Mouse (Mus musculus): ENCODE measurements around the gene Fcgr3.
A peak's percentile ranks its signal among the peaks of the same experiment; 100 is the strongest.
"Not testable (repeated sequence)": the region's sequence is repeated elsewhere in the genome, so short reads cannot be mapped to it uniquely, and the experiment has no call there.

Fcgr3 gene

GRCm38 (mm10) chr1:171085718-171086117 is 21.0 kb upstream of the Fcgr3 start:
- DNase-seq (ENCODE audit: low spot score in 2 of 2) = no peak

- DNase-seq (ENCODE audit: low spot score in 2 of 2) = not testable (repeated sequence)
Measured at GRCm38 (mm10) chr1:171081512-171082231, 16.9 kb upstream of the Fcgr3 start.

- DNase-seq (ENCODE audit: low spot score in 2 of 2) = not testable (repeated sequence)
Measured at GRCm38 (mm10) chr1:171079825-171080224, 15.1 kb upstream of the Fcgr3 start.

GRCm38 (mm10) chr1:171079345-171079744 is 14.6 kb upstream of the Fcgr3 start:
- DNase-seq (ENCODE audit: low spot score in 2 of 2) = not testable (repeated sequence)

- not testable (repeated sequence) for DNase-seq (ENCODE audit: low spot score in 2 of 2)
Measured at GRCm38 (mm10) chr1:171078419-171078818, 13.7 kb upstream of the Fcgr3 start.

GRCm38 (mm10) chr1:171077955-171078354 is 13.2 kb upstream of the Fcgr3 start:
- DNase-seq (ENCODE audit: low spot score in 2 of 2) = not testable (repeated sequence)

GRCm38 (mm10) chr1:171077192-171077591 is 12.5 kb upstream of the Fcgr3 start:
- not testable (repeated sequence) for DNase-seq (ENCODE audit: low spot score in 2 of 2)

- not testable (repeated sequence) for DNase-seq (ENCODE audit: low spot score in 2 of 2)
Measured at GRCm38 (mm10) chr1:171076176-171076575, 11.4 kb upstream of the Fcgr3 start.

GRCm38 (mm10) chr1:171074283-171074682 is 9.5 kb upstream of the Fcgr3 start:
- not testable (repeated sequence) for DNase-seq (ENCODE audit: low spot score in 2 of 2)

- not testable (repeated sequence) for DNase-seq (ENCODE audit: low spot score in 2 of 2)
Measured at GRCm38 (mm10) chr1:171072217-171072616, 7.5 kb upstream of the Fcgr3 start.

- not testable (repeated sequence) for DNase-seq (ENCODE audit: low spot score in 2 of 2)
Measured at GRCm38 (mm10) chr1:171071726-171072125, 7.0 kb upstream of the Fcgr3 start.

GRCm38 (mm10) chr1:171070879-171071278 is 6.1 kb upstream of the Fcgr3 start:
- DNase-seq (ENCODE audit: low spot score in 2 of 2) = not testable (repeated sequence)

GRCm38 (mm10) chr1:171069508-171069907 is 4.8 kb upstream of the Fcgr3 start:
- DNase-seq (ENCODE audit: low spot score in 2 of 2) = peak; percentile 16 to 23

- DNase-seq (ENCODE audit: low spot score in 2 of 2) = not testable (repeated sequence)
Measured at GRCm38 (mm10) chr1:171067928-171068327, 3.2 kb upstream of the Fcgr3 start.

- not testable (repeated sequence) for DNase-seq (ENCODE audit: low spot score in 2 of 2)
Measured at GRCm38 (mm10) chr1:171066583-171066982, 1.8 kb upstream of the Fcgr3 start.

GRCm38 (mm10) chr1:171065768-171066167 is 1.0 kb upstream of the Fcgr3 start:
- peak; percentile 35 to 53 for DNase-seq (ENCODE audit: low spot score in 2 of 2)

- DNase-seq (ENCODE audit: low spot score in 2 of 2) = peak; percentile 45 to 54
Measured at GRCm38 (mm10) chr1:171065243-171065587, 480 bp upstream of the Fcgr3 start.

GRCm38 (mm10) chr1:171063569-171064490 is 905 bp downstream of the Fcgr3 start:
- DNase-seq (ENCODE audit: low spot score in 2 of 2) = peak; percentile 28 to 42

GRCm38 (mm10) chr1:171061566-171061965 is 3.2 kb downstream of the Fcgr3 start:
- no peak for DNase-seq (ENCODE audit: low spot score in 2 of 2)

GRCm38 (mm10) chr1:171060392-171060791 is 4.3 kb downstream of the Fcgr3 start:
- DNase-seq (ENCODE audit: low spot score in 2 of 2) = no peak

- DNase-seq (ENCODE audit: low spot score in 2 of 2) = no peak
Measured at GRCm38 (mm10) chr1:171059203-171059602, 5.5 kb downstream of the Fcgr3 start.

- no peak for DNase-seq (ENCODE audit: low spot score in 2 of 2)
Measured at GRCm38 (mm10) chr1:171057253-171057652, 7.5 kb downstream of the Fcgr3 start.

GRCm38 (mm10) chr1:171053305-171053704 is 11.4 kb downstream of the Fcgr3 start:
- DNase-seq (ENCODE audit: low spot score in 2 of 2) = no peak
